Mouse (Mus musculus) lung, adult 2 months (tissue): ENCODE results near the gene Als2.

Experiments used
- CTCF ChIP-seq: fragments of 200-500 bp; IDR thresholded peaks from 2 replicates; pipeline ENCODE4 v1.5.1; 2011; ENCODE audit warnings: mild to moderate bottlenecking, low read length, control low read depth; ENCODE audit not compliant: insufficient read depth
- POLR2A ChIP-seq: fragments of 200-500 bp; IDR thresholded peaks from 2 replicates; pipeline ENCODE4 v1.6.1; 2011; ENCODE audit warnings: low read depth, mild to moderate bottlenecking, control low read depth, low read length, borderline replicate concordance; ENCODE audit errors: extremely low read depth

GRCm38 (mm10) chr1:59150542-59150941 is 86.5 kb downstream of the Als2 start:
- TF ChIP-seq POLR2A (no peak), CTCF (no peak)
